Comparison of ENCODE assay signal across 18 mouse cellular contexts in genomic region chr19:27397223-27397622, GRCm38 (mm10). TPM values are rescaled to one million over a fixed set of nuclear protein-coding genes. Genes with fewer than 3 reads are reported as not detected.
DNase-seq lines count a peak whose midpoint lies in the region; ATAC-seq lines count a peak whose summit lies in the region.
"Had no signal": no experiment of that assay in that cellular context is flagged by ENCODE, and none has a peak within 500 bp of the region (broad histone marks: within the 10 kb centered on the region; RNA-seq: fewer than 3 reads in every experiment).

No protein-coding gene starts in this region.

- no peak for ATAC-seq in heart, embryonic 11.5 days (replicated peaks; ENCODE audit: insufficient number of reproducible peaks, low FRiP score, low TSS enrichment)
- ATAC-seq in midbrain, embryonic 12.5 days (ENCODE audit: low FRiP score, low read depth), result no peak
- no peak for ATAC-seq in midbrain, embryonic 14.5 days (ENCODE audit: low FRiP score, low TSS enrichment)
- ATAC-seq: activated CD4-positive, CD25-positive, alpha-beta regulatory T cell, adult 4 months had no signal

- no peak overlapping the region for H3K4me2 ChIP-seq in heart, embryonic 11.5 days
- H3K4me2 ChIP-seq in midbrain, embryonic 12.5 days (replicated peaks), result no peak overlapping the region
- no peak overlapping the region for H3K4me2 ChIP-seq in midbrain, embryonic 14.5 days (ENCODE audit: low read length)
- H3K4me2 ChIP-seq: liver, embryonic 11.5 days had no signal

- DNase-seq in heart, adult 18-20 months, result no peak
- DNase-seq in midbrain, embryonic 14.5 days, result no peak
- DNase-seq in kidney, adult 9 months, result peak; percentile 44
- DNase-seq in kidney, postnatal 36 days, result peak; percentile 25 to 49
- DNase-seq in frontal cortex, postnatal 36 days (ENCODE audit: low spot score in 2 of 2), result no peak
- DNase-seq: adrenal gland, postnatal 36 days; cerebellum, adult 18-20 months; cerebellum, postnatal 36 days; lung, adult 18-20 months; lung, postnatal 14 days; right cerebral cortex, adult 18-20 months; thymus, postnatal 25 days had no signal

- peak overlapping the region; percentile 2; the same call in 1 of the 2 replicates for H3K27ac ChIP-seq in heart, embryonic 11.5 days (ENCODE audit: low read depth, low read length)
- peak overlapping the region; percentile 35 for H3K27ac ChIP-seq in midbrain, embryonic 12.5 days (replicated peaks)
- no peak overlapping the region for H3K27ac ChIP-seq in midbrain, embryonic 14.5 days (replicated peaks; ENCODE audit: low read depth, low read length)
- H3K27ac ChIP-seq: hindbrain, postnatal 0 days had no signal

- no peak overlapping the region for H3K4me3 ChIP-seq in heart, embryonic 11.5 days (ENCODE audit: low read depth, low read length)
- no peak overlapping the region for H3K4me3 ChIP-seq in midbrain, embryonic 12.5 days
- no peak overlapping the region for H3K4me3 ChIP-seq in midbrain, embryonic 14.5 days (replicated peaks; ENCODE audit: low read depth, low read length)

- peaks cover 17% of the 10 kb centered on the region for H3K36me3 ChIP-seq in heart, embryonic 11.5 days (ENCODE audit: control insufficient read depth, insufficient read depth, low read length)
- H3K36me3 ChIP-seq in midbrain, embryonic 12.5 days, result peaks cover 82% of the 10 kb centered on the region
- H3K36me3 ChIP-seq in midbrain, embryonic 14.5 days (ENCODE audit: control insufficient read depth, insufficient read depth, low read length), result peaks cover 78% of the 10 kb centered on the region

- no peaks in the 10 kb centered on the region for H3K9me3 ChIP-seq in heart, embryonic 11.5 days (replicated peaks; ENCODE audit: control insufficient read depth, low read length)
- no peaks in the 10 kb centered on the region for H3K9me3 ChIP-seq in midbrain, embryonic 12.5 days
- no peaks in the 10 kb centered on the region for H3K9me3 ChIP-seq in midbrain, embryonic 14.5 days (ENCODE audit: control insufficient read depth, low read length)
- H3K9me3 ChIP-seq: G1E had no signal

- H3K9ac ChIP-seq in heart, embryonic 11.5 days (ENCODE audit: low read depth, low read length), result no peak overlapping the region
- no peak overlapping the region for H3K9ac ChIP-seq in midbrain, embryonic 12.5 days (replicated peaks)
- H3K9ac ChIP-seq in midbrain, embryonic 14.5 days (replicated peaks; ENCODE audit: low read length), result no peak overlapping the region

- H3K4me1 ChIP-seq in heart, embryonic 11.5 days (ENCODE audit: control insufficient read depth, insufficient read depth, low read length), result peaks cover 11% of the 10 kb centered on the region
- H3K4me1 ChIP-seq in midbrain, embryonic 12.5 days, result peaks cover 3% of the 10 kb centered on the region; the same call in 1 of the 2 replicates
- no peaks in the 10 kb centered on the region for H3K4me1 ChIP-seq in midbrain, embryonic 14.5 days (ENCODE audit: control insufficient read depth, insufficient read depth, low read length)

- no peaks in the 10 kb centered on the region for H3K27me3 ChIP-seq in heart, embryonic 11.5 days (ENCODE audit: control insufficient read depth, insufficient read depth, low read length)
- H3K27me3 ChIP-seq in midbrain, embryonic 12.5 days, result no peaks in the 10 kb centered on the region
- H3K27me3 ChIP-seq in midbrain, embryonic 14.5 days (ENCODE audit: control insufficient read depth, insufficient read depth, low read length), result no peaks in the 10 kb centered on the region

- WGBS in heart, embryonic 11.5 days (ENCODE audit: insufficient replicate concordance), result 81% methylated on average over 5 of the region's 5 CpGs
- WGBS in midbrain, embryonic 12.5 days, result 84% methylated on average over 5 of the region's 5 CpGs
- WGBS in midbrain, embryonic 14.5 days, result 76% methylated on average over 5 of the region's 5 CpGs

RNA-seq across cellular contexts. Expression of gene Pum3, which starts 32.4 kb away (rescaled TPM):
- 65.1 and 66.5 TPM in 2 replicates for polyA plus RNA-seq in heart, embryonic 11.5 days (2014; fragmentation: Nextera tagmentation; extraction: Ambion mirVana)
- 10 to 100 TPM; 32.0 to 34.1 TPM for total RNA-seq in heart, adult 18-20 months (2021)
- polyA plus RNA-seq in midbrain, embryonic 12.5 days (2016; fragmentation: Nextera tagmentation; extraction: Ambion mirVana), result 84.0 and 90.2 TPM in 2 replicates
- polyA plus RNA-seq in midbrain, embryonic 14.5 days (2014; fragmentation: Nextera tagmentation; extraction: Ambion mirVana), result 54.5 and 59.6 TPM in 2 replicates

Comparison
In these comparisons a context has a peak if more than half of its experiments do, and no peak if none do; other contexts are left out.
1. DNase-seq: peak in kidney, adult 9 months (single experiment) and kidney, postnatal 36 days (2 of 2); none in heart, adult 18-20 months (0 of 2), midbrain, embryonic 14.5 days (single experiment) and frontal cortex, postnatal 36 days (0 of 2).